Mouse (Mus musculus) neutrophil, adult 5-6 weeks (primary cell): ENCODE data around the gene Dolpp1. TPM values are rescaled to one million over a fixed set of nuclear protein-coding genes. Genes with fewer than 3 reads are reported as not detected.
"Not testable (repeated sequence)": the region's sequence is repeated elsewhere in the genome, so short reads cannot be mapped to it uniquely, and the experiment has no call there.

Source experiments
- ATAC-seq: fragments of 151-379, 151-347 bp; 2 replicates; pipeline ENCODE4 v1.8.0; 2017; ENCODE audit warnings: mild to moderate bottlenecking, moderate TSS enrichment; ENCODE audit not compliant: insufficient number of reproducible peaks, poor library complexity, low FRiP score, severe bottlenecking; ENCODE audit errors: extremely low read depth
- total RNA-seq: library from RNA; stranded (forward); fragments of 200-1000 nt; gene quantifications from 2 replicates; pipeline ENCODE4 v1.2.3, GENCODE M21; 2017

Dolpp1 gene
- total RNA-seq, 1 experiment from 2014 or later: 21.2 TPM

GRCm38 (mm10) chr2:30403870-30404269, 11.8 kb downstream of the Dolpp1 start:
- no peak for ATAC-seq

- no peak for ATAC-seq
Observed at GRCm38 (mm10) chr2:30407221-30407620, 15.2 kb downstream of the Dolpp1 start.

GRCm38 (mm10) chr2:30407778-30408177, 15.7 kb downstream of the Dolpp1 start:
- ATAC-seq: no peak

- ATAC-seq: no peak
Observed at GRCm38 (mm10) chr2:30408452-30409100, 16.5 kb downstream of the Dolpp1 start.

- ATAC-seq: no peak
Observed at GRCm38 (mm10) chr2:30409454-30410176, 17.6 kb downstream of the Dolpp1 start.

- no peak for ATAC-seq
Observed at GRCm38 (mm10) chr2:30413038-30413973, 21.3 kb downstream of the Dolpp1 start.

- no peak for ATAC-seq
Observed at GRCm38 (mm10) chr2:30414101-30414500, 22.0 kb downstream of the Dolpp1 start.

GRCm38 (mm10) chr2:30414681-30415080, 22.6 kb downstream of the Dolpp1 start:
- no peak for ATAC-seq

GRCm38 (mm10) chr2:30415157-30415935, 23.3 kb downstream of the Dolpp1 start, which contains the start of gene Crat:
Gene Crat, minus strand, starts transcription at chr2:30415813.
- peak; percentile 55 for ATAC-seq

GRCm38 (mm10) chr2:30415936-30416648, 24.0 kb downstream of the Dolpp1 start, which contains the start of gene Ptpa:
Gene Ptpa, plus strand, starts transcription at chr2:30416039.
- ATAC-seq: peak; percentile 54

GRCm38 (mm10) chr2:30416649-30416965, 24.6 kb downstream of the Dolpp1 start:
- ATAC-seq: no peak

GRCm38 (mm10) chr2:30417154-30417553, 25.1 kb downstream of the Dolpp1 start:
- not testable (repeated sequence) for ATAC-seq

- ATAC-seq: no peak
Observed at GRCm38 (mm10) chr2:30417595-30418165, 25.6 kb downstream of the Dolpp1 start.

GRCm38 (mm10) chr2:30418259-30418658, 26.2 kb downstream of the Dolpp1 start:
- no peak for ATAC-seq

- ATAC-seq: no peak
Observed at GRCm38 (mm10) chr2:30419112-30419511, 27.1 kb downstream of the Dolpp1 start.

- no peak for ATAC-seq
Observed at GRCm38 (mm10) chr2:30421432-30421831, 29.4 kb downstream of the Dolpp1 start.

- ATAC-seq: no peak
Observed at GRCm38 (mm10) chr2:30429156-30429555, 37.1 kb downstream of the Dolpp1 start.
